Mouse (Mus musculus): ENCODE measurements at regions not wholly inside any gene's neighbourhood (a gene's known extent, or its start where the extent isn't known, plus 50 kb on each side); places are given as distances from the start of the nearest gene placed in this dataset.

- H3K27ac ChIP-seq (ENCODE audit: low read length), result no peak overlapping the region
- no peaks in the 10 kb centered on the region for H3K27me3 ChIP-seq (ENCODE audit: control insufficient read depth, insufficient read depth, low read length)
- H3K9me3 ChIP-seq (replicated peaks; ENCODE audit: control insufficient read depth, low read length), result peaks cover 10% of the 10 kb centered on the region; the same call in 1 of the 2 replicates
- no peak overlapping the region for H3K4me2 ChIP-seq (ENCODE audit: low read depth, low read length)
- no peak overlapping the region for H3K9ac ChIP-seq (ENCODE audit: low read length)
- ATAC-seq (ENCODE audit: insufficient read depth, low FRiP score), result no peak
- no peaks in the 10 kb centered on the region for H3K4me1 ChIP-seq (ENCODE audit: control insufficient read depth, insufficient read depth, low read length)
- no peak overlapping the region for H3K4me3 ChIP-seq (replicated peaks; ENCODE audit: low read length)
- no peaks in the 10 kb centered on the region for H3K36me3 ChIP-seq (ENCODE audit: control insufficient read depth, insufficient read depth, low read length)
Observed at GRCm38 (mm10) chr11:7337826-7338225, 124.1 kb upstream of the Igfbp3 start.

GRCm38 (mm10) chr11:7317409-7317970 is 103.8 kb upstream of the Igfbp3 start:
- ATAC-seq (ENCODE audit: insufficient read depth, low FRiP score), result no peak
- no peak overlapping the region for H3K4me3 ChIP-seq (replicated peaks; ENCODE audit: low read length)
- no peaks in the 10 kb centered on the region for H3K36me3 ChIP-seq (ENCODE audit: control insufficient read depth, insufficient read depth, low read length)

DNA sequence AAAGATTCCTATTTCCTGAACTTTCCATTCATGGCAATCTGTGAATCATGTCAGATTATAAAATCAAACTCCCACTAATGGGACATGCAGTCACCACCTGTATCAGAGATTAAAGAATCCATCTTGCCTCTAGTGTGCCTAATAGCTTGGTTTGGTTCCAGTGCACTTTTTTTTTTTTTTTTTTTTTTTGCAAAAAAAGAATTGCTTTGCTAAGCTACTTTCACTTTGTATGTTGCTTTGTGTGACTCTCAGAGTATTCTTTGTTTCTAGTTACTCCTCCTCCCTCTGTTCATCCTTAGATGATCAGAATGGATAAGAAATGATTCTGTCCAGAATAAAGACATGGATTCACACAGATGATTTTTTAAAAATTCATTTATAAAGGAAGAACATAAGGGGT is 82.5 kb upstream of the Igfbp3 start:
- ATAC-seq (ENCODE audit: insufficient read depth, low FRiP score), result no peak
- Histone ChIP-seq H3K9ac (ENCODE audit: low read length) (no peak overlapping the region), H3K36me3 (ENCODE audit: control insufficient read depth, insufficient read depth, low read length) (no peaks in the 10 kb centered on the region), H3K4me1 (ENCODE audit: control insufficient read depth, insufficient read depth, low read length) (no peaks in the 10 kb centered on the region), H3K4me3 (replicated peaks; ENCODE audit: low read length) (no peak overlapping the region), H3K4me2 (ENCODE audit: low read depth, low read length) (no peak overlapping the region), H3K9me3 (replicated peaks; ENCODE audit: control insufficient read depth, low read length) (no peaks in the 10 kb centered on the region; the same call in 1 of the 2 replicates), H3K27ac (ENCODE audit: low read length) (no peak overlapping the region), H3K27me3 (ENCODE audit: control insufficient read depth, insufficient read depth, low read length) (no peaks in the 10 kb centered on the region)

More at GRCm38 (mm10) chr11:7317409-7317970, 103.8 kb upstream of the Igfbp3 start:
- no peak overlapping the region for H3K27ac ChIP-seq (ENCODE audit: low read length)
- 52% methylated on average over 3 of the region's 3 CpGs for WGBS
- no peak overlapping the region for H3K4me2 ChIP-seq (ENCODE audit: low read depth, low read length)
- no peak overlapping the region for H3K9ac ChIP-seq (ENCODE audit: low read length)
- no peaks in the 10 kb centered on the region for H3K27me3 ChIP-seq (ENCODE audit: control insufficient read depth, insufficient read depth, low read length)
- no peaks in the 10 kb centered on the region for H3K9me3 ChIP-seq (replicated peaks; ENCODE audit: control insufficient read depth, low read length)
- H3K4me1 ChIP-seq (ENCODE audit: control insufficient read depth, insufficient read depth, low read length), result no peaks in the 10 kb centered on the region

DNA sequence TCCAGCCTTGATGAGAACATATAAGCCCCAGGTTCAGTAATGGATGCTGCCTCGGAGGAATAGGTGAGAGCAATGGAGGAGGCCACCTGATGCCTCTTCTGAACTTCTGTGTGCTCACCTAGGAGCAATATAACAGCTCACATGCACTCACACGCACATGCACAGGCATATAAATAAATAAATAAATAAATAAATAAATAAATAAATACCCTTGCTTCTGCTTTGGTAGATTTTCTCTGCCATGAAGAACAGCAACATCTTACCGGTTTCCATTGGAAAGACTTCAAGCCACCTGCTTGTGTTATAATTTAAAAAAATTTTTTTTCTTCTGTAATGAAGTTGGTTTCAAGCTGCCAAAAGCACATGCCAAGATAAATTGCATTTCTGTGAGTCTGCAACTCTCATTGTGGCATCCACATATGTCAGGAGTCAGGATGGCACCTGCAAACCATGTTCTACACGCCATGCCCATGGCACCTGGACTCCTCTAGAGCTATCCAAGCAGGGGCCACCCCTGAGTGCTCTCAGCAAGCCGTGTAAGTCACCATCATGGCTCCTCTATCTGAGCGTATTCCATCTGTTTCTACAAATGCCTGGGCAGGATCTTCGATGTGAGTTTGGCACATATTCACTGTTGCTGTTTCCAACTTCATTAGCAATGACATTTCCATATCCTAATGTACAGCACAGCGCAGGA is 75.7 kb upstream of the Igfbp3 start:
- no peaks in the 10 kb centered on the region for H3K36me3 ChIP-seq (ENCODE audit: control insufficient read depth, insufficient read depth, low read length)
- no peak overlapping the region for H3K4me2 ChIP-seq (ENCODE audit: low read depth, low read length)
- no peak for ATAC-seq (ENCODE audit: insufficient read depth, low FRiP score)
- H3K27ac ChIP-seq (ENCODE audit: low read length), result no peak overlapping the region
- WGBS, result 87% methylated on average over 8 of the region's 8 CpGs
- no peak overlapping the region for H3K9ac ChIP-seq (ENCODE audit: low read length)
- H3K27me3 ChIP-seq (ENCODE audit: control insufficient read depth, insufficient read depth, low read length), result no peaks in the 10 kb centered on the region
- H3K9me3 ChIP-seq (replicated peaks; ENCODE audit: control insufficient read depth, low read length), result no peaks in the 10 kb centered on the region; the same call in 1 of the 2 replicates
- no peak overlapping the region for H3K4me3 ChIP-seq (replicated peaks; ENCODE audit: low read length)
- H3K4me1 ChIP-seq (ENCODE audit: control insufficient read depth, insufficient read depth, low read length), result no peaks in the 10 kb centered on the region

DNA sequence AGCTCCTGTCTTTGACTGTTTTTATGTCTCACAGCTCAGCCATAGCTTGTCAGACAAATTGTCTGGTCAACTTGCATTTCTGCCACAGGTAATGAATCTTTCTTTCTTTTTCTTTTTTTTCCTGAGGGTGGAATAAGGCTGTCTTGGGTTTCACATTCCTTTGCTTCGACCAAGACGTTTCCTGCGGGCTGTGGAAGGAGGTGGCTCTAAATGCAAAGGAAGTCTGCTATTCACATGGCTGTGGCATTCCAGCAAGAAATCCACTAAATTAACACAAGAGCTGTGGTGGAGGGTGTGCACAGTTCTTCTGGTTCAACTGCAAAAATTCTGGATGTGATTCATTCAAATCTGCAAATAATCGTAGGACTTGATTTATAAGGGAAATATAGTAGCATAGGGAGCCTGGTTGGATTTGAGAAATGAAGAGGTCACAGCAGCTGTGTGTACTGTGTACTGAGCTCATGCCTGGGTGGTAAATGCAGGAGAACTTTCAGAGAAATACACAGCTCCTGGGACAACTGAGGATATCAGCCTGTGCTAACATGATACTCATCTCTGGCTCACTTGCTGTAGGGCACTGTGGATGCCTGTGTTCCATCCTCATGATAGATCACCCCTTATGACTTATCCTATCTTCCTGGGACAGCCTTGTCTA is 71.2 kb upstream of the Igfbp3 start:
- Histone ChIP-seq H3K27me3 (ENCODE audit: control insufficient read depth, insufficient read depth, low read length) (no peaks in the 10 kb centered on the region), H3K27ac (ENCODE audit: low read length) (no peak overlapping the region), H3K36me3 (ENCODE audit: control insufficient read depth, insufficient read depth, low read length) (no peaks in the 10 kb centered on the region), H3K4me3 (replicated peaks; ENCODE audit: low read length) (no peak overlapping the region), H3K9ac (ENCODE audit: low read length) (no peak overlapping the region), H3K9me3 (replicated peaks; ENCODE audit: control insufficient read depth, low read length) (no peaks in the 10 kb centered on the region), H3K4me2 (ENCODE audit: low read depth, low read length) (no peak overlapping the region), H3K4me1 (ENCODE audit: control insufficient read depth, insufficient read depth, low read length) (no peaks in the 10 kb centered on the region)
- 25% methylated on average over 4 of the region's 4 CpGs for WGBS
- ATAC-seq (ENCODE audit: insufficient read depth, low FRiP score), result no peak

DNA sequence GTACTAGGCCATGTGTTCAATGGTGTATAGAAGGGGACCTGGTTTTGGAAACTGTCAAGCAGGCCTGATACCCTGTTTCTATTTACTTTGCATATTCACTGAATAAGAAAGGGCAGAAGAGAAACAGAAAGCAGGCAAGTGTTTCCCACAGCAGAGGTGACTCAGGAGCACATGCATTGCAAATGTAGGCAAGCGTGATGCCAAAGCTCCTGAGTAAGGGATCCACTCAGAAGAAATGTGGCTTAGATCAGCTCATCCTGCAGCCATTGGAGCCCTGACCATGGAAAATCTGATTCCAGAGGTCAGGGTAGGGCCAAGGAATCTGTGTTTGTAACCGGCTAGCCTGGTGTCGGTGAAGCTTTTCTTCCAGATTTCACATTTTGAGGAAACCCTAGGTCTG is 69.3 kb upstream of the Igfbp3 start:
- H3K4me3 ChIP-seq (replicated peaks; ENCODE audit: low read length), result no peak overlapping the region
- H3K4me2 ChIP-seq (ENCODE audit: low read depth, low read length), result no peak overlapping the region
- no peak overlapping the region for H3K27ac ChIP-seq (ENCODE audit: low read length)
- H3K9me3 ChIP-seq (replicated peaks; ENCODE audit: control insufficient read depth, low read length), result no peaks in the 10 kb centered on the region
- no peaks in the 10 kb centered on the region for H3K36me3 ChIP-seq (ENCODE audit: control insufficient read depth, insufficient read depth, low read length)
- no peak for ATAC-seq (ENCODE audit: insufficient read depth, low FRiP score)
- no peaks in the 10 kb centered on the region for H3K27me3 ChIP-seq (ENCODE audit: control insufficient read depth, insufficient read depth, low read length)
- 94% methylated on average over 3 of the region's 3 CpGs for WGBS
- H3K9ac ChIP-seq (ENCODE audit: low read length), result no peak overlapping the region
- no peaks in the 10 kb centered on the region for H3K4me1 ChIP-seq (ENCODE audit: control insufficient read depth, insufficient read depth, low read length)

GRCm38 (mm10) chr11:7282188-7282587 is 68.5 kb upstream of the Igfbp3 start:
- H3K4me1 ChIP-seq (ENCODE audit: control insufficient read depth, insufficient read depth, low read length), result no peaks in the 10 kb centered on the region
- WGBS, result 85% methylated on average over 2 of the region's 2 CpGs
- H3K9me3 ChIP-seq (replicated peaks; ENCODE audit: control insufficient read depth, low read length), result no peaks in the 10 kb centered on the region
- no peak overlapping the region for H3K27ac ChIP-seq (ENCODE audit: low read length)
- no peak overlapping the region for H3K4me2 ChIP-seq (ENCODE audit: low read depth, low read length)
- ATAC-seq (ENCODE audit: insufficient read depth, low FRiP score), result no peak
- H3K27me3 ChIP-seq (ENCODE audit: control insufficient read depth, insufficient read depth, low read length), result no peaks in the 10 kb centered on the region
- no peak overlapping the region for H3K4me3 ChIP-seq (replicated peaks; ENCODE audit: low read length)
- no peak overlapping the region for H3K9ac ChIP-seq (ENCODE audit: low read length)
- no peaks in the 10 kb centered on the region for H3K36me3 ChIP-seq (ENCODE audit: control insufficient read depth, insufficient read depth, low read length)

- Histone ChIP-seq H3K9ac (ENCODE audit: low read length) (no peak overlapping the region), H3K27ac (ENCODE audit: low read length) (no peak overlapping the region), H3K36me3 (ENCODE audit: control insufficient read depth, insufficient read depth, low read length) (no peaks in the 10 kb centered on the region), H3K4me3 (replicated peaks; ENCODE audit: low read length) (no peak overlapping the region), H3K4me1 (ENCODE audit: control insufficient read depth, insufficient read depth, low read length) (no peaks in the 10 kb centered on the region), H3K27me3 (ENCODE audit: control insufficient read depth, insufficient read depth, low read length) (no peaks in the 10 kb centered on the region), H3K9me3 (replicated peaks; ENCODE audit: control insufficient read depth, low read length) (no peaks in the 10 kb centered on the region), H3K4me2 (ENCODE audit: low read depth, low read length) (no peak overlapping the region)
- 42% methylated on average over 2 of the region's 2 CpGs for WGBS
- ATAC-seq (ENCODE audit: insufficient read depth, low FRiP score), result no peak
Observed at GRCm38 (mm10) chr11:7281656-7282055, 67.9 kb upstream of the Igfbp3 start.

DNA sequence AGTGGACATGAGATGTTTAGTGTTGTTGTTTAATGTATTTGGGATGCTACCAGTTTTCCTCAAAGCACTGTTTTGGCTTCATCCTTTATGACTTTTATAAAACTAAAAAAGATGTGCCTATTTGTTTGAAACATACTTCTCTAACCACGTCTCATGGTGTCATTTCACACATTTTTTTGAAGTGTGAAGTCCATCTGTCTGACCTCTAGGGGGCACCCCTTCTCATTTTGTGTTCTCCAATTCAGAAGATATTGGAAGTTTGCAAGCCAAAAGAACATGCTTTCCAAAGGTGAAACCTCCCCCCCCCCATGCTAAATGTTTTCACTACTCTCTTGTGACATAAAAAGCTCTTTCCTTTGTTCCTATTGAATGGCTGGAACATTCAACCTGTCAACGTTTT is 66.2 kb upstream of the Igfbp3 start:
- Histone ChIP-seq H3K36me3 (ENCODE audit: control insufficient read depth, insufficient read depth, low read length) (no peaks in the 10 kb centered on the region), H3K27me3 (ENCODE audit: control insufficient read depth, insufficient read depth, low read length) (no peaks in the 10 kb centered on the region), H3K4me3 (replicated peaks; ENCODE audit: low read length) (no peak overlapping the region), H3K4me1 (ENCODE audit: control insufficient read depth, insufficient read depth, low read length) (no peaks in the 10 kb centered on the region), H3K9ac (ENCODE audit: low read length) (no peak overlapping the region), H3K4me2 (ENCODE audit: low read depth, low read length) (no peak overlapping the region), H3K9me3 (replicated peaks; ENCODE audit: control insufficient read depth, low read length) (no peaks in the 10 kb centered on the region), H3K27ac (ENCODE audit: low read length) (no peak overlapping the region)
- 77% methylated on average over 2 of the region's 2 CpGs for WGBS
- ATAC-seq (ENCODE audit: insufficient read depth, low FRiP score), result no peak

All from stomach, embryonic 16.5 days (tissue).